Mouse (Mus musculus) fibroblast of lung, adult 2 months (primary cell): ENCODE measurements around the gene Cisd3.
"Not testable (repeated sequence)": the region's sequence is repeated elsewhere in the genome, so short reads cannot be mapped to it uniquely, and the experiment has no call there.

Experiments used
- DNase-seq: peaks from one replicate; pipeline ENCODE4 v3.0.0-alpha.2; 2011; ENCODE audit warnings: low read depth

Cisd3 gene

DNA sequence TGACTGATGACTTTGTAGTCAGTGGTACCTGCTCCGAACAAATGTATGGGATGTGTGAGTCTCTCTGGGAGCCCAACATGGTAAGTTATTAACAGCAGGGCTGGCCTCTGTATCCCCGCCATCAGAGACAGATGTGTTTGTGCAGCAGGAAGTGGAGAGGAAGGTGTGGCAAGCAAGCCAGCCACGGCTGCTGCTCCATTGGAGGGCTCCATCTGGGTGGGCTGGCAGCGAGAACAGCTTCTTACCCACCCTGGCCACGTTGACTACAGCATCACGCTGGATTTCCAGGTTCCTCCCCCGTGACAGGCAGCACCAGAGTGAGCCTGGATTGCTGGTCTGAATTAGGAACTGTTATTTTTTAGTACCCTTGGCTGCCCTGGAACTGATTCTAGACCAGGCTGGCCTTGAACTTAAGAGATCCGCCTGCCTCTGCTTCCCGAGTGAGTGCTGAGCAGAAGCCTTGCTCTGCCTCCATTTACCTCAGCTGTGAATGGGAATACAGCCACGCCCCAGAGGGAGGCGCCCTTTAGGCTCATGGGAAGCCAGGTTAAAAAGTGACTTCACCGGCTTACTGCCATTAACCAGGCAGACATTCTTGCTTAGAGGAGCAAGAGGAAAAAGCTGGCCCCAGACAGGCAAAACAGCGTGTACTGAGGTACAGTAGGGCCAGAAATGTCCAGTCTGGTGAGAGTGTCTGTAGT is 25.7 kb downstream of the Cisd3 start:
- no peak for DNase-seq

DNA sequence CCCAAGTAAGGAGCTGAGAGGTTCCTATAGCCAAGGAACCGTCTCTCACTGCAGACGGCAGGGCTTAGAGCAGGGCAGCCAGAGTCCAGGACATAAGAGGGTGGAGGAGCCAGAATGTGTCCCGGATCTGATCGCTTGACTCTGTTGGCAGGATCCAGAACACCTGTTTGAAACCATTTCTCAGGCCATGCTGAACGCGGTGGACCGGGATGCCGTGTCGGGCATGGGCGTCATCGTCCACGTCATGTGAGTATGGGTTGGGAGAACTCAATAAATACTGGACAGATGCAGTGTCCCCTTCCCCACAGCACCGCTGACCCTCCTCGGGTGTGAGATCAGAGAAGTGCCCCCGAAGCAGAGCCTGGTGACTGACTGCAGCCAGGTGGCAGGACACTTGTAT is 26.7 kb downstream of the Cisd3 start:
- DNase-seq, result no peak

DNA sequence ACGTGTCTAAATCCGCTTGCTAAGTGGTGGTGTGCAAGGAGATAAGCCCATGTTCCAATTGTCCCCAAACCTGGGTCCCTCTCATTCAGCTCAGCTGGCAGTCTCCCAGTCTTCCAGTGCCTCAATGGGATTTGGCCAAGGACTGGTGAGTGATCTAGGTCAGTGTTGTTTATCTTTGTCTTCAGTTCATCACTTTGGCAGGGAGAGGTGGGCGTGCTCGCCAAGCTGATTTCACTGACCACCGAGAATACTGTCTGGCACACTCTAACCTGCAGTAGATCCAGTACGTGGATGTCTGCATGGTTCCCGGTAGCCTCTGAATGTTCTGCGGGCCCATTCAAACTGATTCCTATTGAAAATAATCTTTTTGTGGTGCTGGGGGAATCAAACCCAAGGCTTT is 28.3 kb downstream of the Cisd3 start:
- DNase-seq, result no peak

DNA sequence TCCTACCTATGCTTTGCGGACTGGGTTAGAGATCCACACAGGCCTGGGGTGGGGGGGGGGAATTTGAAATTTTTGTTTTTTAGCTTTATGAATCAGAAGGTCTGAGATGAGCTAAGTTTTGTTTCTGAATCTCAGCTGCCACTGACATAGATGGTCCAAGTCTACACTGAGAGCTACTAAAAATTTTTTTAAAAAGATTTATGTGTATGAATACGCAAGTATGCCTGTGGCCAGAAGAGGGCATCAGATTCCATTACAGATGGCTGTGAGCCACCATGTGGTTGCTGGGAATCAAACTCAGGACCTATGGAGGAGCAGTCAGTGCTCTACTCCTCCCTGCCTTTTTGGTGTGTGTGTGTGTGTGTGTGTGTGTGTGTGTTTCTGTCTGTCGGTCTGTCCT is 28.7 kb downstream of the Cisd3 start:
- DNase-seq, result no peak

DNA sequence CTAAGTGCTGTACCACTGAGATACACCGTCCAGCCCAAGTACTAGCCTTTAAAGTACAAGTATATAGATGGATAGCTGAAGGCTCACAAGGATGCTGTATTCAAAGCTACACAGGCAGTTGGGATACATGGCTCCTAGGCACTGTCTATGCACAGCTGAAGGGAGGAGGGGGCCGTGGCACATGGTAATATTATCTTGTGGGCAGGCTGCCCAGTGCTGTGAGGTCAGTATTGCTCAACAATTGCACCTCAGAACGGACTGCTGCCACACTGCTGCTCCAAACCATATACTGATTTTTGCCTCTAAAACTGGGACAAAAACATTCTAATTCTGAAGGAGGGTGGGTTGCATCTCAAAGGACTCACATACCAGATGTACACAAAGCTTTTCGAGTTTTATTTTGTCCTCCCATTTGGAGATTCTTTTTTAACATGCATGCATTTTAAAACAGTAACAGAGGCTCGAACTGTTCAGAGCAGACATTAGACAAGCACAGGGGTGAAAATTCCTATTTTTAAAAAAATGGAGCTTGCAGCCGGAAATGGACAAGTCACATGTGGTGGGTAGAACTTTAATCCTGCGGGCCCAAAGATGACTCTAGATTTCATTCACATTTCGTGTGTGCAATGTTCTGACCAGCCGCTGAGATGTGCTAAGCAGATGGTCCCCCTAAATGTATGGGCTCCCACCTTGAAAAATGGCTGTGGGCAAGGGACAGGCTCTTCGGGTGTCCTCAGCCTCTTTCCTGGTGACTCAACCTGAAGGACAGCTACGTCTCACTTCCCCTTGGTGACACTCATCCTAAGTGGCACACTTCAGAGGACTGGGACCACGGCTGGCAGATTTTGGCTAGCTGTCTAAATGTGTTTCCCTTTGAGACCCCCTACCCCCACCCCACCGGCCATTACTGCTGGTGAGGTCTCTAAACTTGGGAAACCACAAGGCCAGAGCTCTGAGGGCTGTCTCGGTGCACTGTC is 29.4 kb downstream of the Cisd3 start:
- peak; percentile 45 for DNase-seq

DNA sequence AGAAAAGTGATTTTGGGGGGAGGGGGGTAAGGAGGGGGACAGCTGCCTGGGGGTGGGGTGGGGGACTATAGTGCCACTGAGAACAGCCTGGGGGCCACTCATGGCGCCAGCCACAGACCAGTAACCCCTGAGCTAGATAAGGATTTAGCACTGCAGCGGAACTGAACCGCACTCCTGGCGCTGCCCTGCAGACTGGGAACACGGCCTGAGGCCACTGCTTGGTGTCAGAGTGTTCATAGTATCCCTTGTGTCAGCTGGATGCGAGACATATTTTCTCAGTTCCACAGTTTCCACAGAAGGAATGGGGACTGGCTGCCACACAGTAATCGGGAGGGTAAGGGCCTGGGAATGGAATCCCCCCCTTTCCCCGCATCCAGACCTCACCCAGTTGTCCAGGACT is 30.4 kb downstream of the Cisd3 start:
- DNase-seq, result no peak

DNA sequence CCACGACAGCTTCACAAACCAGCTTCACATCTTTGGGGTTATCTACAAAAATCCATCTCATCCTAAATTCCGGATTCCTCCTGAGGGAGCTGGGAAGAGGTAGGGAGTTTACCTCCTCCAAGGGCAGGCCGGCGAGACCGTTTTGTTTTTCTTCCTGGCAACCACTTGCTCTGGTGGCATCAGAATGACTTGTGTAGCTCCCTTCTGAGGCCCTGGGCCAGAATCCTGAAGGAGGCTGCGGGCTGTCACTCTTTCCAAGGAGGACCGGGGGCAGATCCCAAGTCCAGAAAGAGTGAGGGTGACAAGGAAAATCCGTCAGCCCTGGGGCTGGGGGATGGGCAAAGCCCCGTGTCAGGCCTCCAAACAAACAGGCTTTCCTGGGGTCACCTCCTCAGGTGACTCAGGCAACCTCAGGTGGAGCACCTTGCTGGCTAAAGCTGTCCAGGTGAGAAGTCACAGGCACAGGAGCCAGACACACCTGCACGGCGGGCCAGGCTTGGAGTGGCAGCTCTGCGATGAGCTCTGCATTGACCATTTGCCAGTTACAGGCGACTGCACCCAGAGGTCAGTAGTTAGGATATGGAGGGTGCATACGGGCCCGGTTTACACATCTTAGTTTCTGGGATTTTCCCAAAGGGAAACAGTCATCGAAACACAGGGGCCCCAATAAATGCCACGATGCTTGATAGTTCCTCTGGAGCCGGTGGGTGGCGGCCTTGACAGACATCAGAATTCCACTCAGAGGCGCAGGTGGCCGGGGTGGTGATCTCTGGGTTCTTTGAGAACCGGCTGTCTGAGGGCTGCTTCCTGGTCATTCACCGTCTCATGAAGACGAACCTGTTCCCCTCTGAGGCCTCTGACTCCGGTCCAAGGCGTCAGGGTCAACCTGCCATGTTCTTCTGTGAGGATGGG is 32.0 kb downstream of the Cisd3 start:
- DNase-seq, result no peak

DNA sequence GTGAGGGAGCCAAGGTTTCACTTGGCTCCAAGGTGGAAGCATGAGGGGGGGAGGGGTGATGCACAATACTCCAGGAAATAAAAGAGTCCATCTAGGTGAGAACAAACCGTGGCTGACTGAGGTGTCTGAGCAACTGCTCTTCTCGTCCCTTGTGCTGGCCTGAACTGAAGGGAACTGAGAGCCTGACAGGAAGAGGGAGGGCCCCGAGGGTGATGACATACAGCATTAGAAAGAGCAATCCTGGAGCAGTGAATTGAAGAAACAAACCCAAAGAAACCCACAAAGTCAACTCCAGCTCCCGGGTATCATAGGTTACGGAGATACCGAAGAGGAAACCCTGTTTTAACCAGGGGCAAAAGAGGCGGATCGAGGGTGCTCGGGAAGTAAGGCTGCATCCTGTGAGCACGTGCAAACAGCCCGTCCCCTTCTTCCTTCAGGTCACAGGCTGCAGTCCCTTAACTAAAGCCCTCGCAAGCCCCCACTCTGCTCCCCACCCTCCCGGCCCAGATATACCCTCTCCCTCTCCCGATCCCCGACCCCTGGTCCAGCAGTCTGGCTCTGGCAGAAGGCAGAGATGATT is 32.7 kb downstream of the Cisd3 start:
- no peak for DNase-seq

DNA sequence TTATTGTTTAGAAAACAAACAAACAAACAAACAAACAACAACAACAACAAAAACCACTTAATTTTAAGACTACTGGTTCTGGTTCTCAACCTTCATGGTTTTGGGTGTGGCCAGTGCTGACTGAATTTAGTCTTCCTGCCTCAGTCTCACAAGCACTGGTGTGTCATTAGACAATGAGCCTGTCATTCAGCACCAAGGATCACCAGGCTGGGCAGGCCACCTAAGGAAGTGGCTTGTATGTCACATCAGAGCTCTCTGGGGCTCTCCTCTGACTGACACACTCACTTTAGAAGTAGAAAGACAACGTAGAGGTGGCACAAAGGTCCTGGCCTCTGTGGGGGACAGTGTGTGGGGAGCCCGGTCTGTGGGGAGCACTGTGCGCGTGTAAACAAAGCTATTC is 33.4 kb downstream of the Cisd3 start:
- no peak for DNase-seq

DNA sequence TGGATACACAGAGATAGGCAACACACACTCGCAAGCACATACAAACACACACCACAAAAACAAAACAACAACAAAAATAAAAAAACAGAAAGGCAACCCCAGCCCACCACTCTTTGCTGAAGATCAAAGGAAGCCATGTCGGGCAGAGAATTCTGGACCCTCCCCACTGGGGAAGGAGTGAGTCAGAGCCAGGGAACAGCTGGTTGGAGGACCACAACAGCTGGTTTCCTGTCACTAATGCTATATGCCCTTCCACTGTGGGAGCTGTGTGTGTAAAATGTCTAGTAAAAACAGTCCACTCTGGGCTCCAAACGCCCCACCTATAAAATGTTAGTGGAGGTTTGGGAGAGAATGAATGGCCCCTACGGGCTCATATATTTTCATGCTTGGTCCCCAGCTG is 35.7 kb downstream of the Cisd3 start:
- DNase-seq, result no peak

DNA sequence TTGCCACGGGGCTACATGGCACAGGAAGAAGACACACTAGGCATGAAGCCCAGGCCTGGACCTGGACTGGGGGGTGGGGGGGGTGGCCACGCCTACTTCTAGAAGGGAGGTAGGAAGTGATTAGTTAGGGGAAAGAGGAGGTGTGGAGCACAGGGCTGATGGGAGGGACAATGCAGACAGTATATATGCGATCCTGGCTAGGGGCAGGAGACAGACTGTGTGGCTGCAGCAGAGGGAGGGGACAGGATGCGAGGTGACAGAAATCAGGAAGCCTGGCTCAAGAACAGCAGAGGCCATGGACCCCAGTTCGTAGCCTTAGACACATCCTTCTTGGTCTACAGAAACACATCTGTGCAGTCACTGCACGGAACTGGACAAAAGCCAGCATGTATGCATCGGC is 38.1 kb downstream of the Cisd3 start:
- DNase-seq, result no peak

DNA sequence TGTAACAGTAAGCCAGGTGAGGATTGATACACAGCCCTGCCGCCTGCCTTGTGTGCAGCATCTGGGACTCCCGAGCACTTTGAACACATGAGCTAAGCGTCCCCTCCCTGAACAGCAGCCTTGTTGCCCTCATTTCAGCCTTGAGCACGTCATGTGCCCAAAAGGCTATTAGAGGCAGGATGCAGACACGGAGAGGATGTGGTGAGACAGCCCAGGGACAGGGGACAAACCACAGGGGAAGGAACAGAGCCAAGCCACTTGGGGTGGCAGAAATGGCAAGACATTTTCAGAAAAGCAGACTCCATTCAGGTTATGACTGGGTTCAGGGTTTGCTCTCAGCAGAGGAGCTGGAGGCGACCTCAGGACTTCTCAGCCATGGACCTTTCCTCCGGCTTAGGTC is 42.7 kb downstream of the Cisd3 start:
- DNase-seq, result no peak

DNA sequence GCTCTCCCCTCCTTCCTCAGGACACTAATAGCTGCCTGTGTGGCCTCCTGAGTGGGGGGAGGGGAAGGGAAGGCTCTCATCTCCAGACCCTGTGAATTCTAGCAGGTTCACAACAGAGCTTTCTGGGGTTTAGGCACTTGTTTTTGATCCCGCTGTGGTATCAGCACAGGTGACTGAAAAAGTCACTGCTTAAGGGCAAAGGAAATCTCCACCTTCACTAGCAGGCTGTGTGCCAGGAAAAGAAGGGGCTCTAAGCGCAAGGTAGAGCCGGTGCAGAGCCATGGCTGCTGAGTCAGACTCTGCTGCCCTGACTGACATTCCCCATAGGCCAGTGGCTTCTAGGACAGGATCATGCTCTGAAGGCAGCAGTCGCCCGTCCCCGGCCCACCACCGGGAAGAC is 43.1 kb downstream of the Cisd3 start:
- DNase-seq, result no peak

DNA sequence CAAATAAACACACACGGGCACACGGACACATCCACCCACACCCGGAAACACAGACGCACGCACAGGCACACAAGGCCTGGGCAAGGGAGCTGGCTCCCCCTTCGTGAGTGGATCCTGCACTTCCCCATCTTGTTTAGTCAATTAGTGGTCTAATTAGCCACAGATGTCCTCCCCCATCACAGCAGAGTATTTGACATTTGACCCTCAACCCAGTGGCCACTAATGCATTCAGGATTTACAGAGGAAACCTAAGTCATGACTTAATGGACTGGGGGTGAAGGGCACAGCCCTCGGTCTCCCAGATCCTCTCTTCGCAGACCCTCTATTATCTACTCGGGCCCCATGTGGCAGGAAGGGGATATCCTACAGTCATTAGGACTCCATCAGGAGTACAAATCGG is 48.1 kb downstream of the Cisd3 start:
- DNase-seq, result no peak

DNA sequence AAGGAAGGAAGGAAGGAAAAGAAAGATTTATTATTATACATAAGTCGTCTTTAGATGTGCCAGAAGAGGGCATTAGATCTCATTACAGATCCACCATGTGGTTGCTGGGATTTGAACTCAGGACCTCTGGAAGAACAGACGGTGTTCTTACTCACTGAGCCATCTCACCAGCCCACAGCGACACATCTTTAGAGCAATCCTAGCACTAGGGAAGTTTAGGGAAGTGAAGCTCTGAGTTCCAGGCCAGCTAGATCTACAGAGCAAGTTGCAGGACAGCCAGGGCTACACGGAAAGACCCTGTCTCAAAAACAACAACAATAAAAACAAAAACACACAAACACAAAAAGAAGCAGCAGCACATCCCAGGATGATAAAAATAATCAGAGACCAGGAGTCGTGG is 49.2 kb downstream of the Cisd3 start:
- DNase-seq, result not testable (repeated sequence)

DNA sequence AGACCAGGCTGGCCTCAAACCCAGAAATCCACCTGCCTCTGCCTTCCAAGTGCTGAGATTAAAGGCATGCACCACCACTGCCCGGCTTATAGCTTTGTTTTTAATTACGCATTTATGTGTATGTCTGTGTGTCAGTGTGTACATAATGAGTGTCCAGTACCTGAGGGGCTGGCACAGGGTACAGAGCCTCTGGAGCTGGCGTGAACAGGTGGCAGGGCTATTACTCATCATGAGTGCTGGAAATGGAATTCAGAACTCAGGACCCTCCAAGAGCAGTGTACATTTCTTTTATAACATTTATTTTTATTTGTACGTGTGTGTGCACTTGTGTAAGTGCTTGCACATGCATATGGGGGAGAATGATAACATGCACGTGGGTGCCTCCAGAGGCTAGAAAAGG is 51.0 kb downstream of the Cisd3 start:
- no peak for DNase-seq

DNA sequence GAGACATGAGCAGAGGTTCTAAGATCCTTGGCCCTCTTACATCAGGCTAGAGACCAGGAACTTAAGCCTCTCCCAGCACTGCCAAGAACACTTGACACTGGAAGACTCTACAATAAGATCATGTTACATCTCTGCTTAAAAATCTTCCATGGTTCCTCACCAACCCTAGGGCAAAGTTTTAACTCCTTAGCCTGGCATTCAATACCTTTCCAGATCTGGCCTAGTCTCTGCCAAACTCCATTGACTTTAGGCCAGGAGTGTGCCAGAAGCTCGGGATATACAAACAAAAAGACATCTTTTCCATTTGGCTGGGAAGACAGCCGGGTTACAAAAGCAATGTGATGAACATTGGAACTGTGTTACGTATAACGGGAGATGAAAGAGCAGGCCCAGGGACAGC is 52.0 kb downstream of the Cisd3 start:
- DNase-seq, result no peak
